Mouse (Mus musculus): Measurements from ENCODE around the gene 2210016L21Rik.

- TF ChIP-seq POLR2A (IDR thresholded peaks at IDR 0.05; ENCODE audit: insufficient read depth, low read depth, low read length) (no peak), CTCF (IDR thresholded peaks at IDR 0.05) (no peak)
These were observed 25.7 kb downstream of the 2210016L21Rik start for GRCm38 (mm10) chr5:114967523-114968268.

Data from heart, adult 2 months (tissue).